Mouse (Mus musculus) embryonic facial prominence, embryonic 12.5 days (tissue): ENCODE measurements at regions not wholly inside any gene's neighbourhood (a gene's known extent, or its start where the extent isn't known, plus 50 kb on each side); places are given as distances from the start of the nearest gene placed in this dataset.

Experiments used
- ATAC-seq: fragments of 200-750 bp; cut with Nextera tagmentation; 2 replicates; pipeline ENCODE4 v1.8.0; 2017; ENCODE audit not compliant: insufficient number of reproducible peaks, insufficient read depth, low FRiP score, low TSS enrichment
- H3K27ac ChIP-seq: fragments of 300-500 bp; sonication (generic); 2 replicates; pipeline ENCODE4 v1.5.1; 2016; ENCODE audit warnings: mild to moderate bottlenecking
- H3K27me3 ChIP-seq: fragments of 300-500 bp; sonication (generic); 2 replicates; pipeline ENCODE4 v1.6.1; 2016; ENCODE audit warnings: mild to moderate bottlenecking, moderate library complexity
- H3K36me3 ChIP-seq: fragments of 300-500 bp; sonication (generic); 2 replicates; pipeline ENCODE4 v1.6.1; 2016; ENCODE audit warnings: mild to moderate bottlenecking
- H3K4me1 ChIP-seq: fragments of 300-500 bp; sonication (generic); 2 replicates; pipeline ENCODE4 v1.6.1; 2016
- H3K4me2 ChIP-seq: fragments of 300-500 bp; sonication (generic); replicated peaks from 2 replicates; pipeline ENCODE4 v1.6.1; 2016; ENCODE audit warnings: mild to moderate bottlenecking, moderate library complexity
- H3K4me3 ChIP-seq: fragments of 300-500 bp; sonication (generic); 2 replicates; pipeline ENCODE4 v1.5.1; 2016; ENCODE audit warnings: mild to moderate bottlenecking
- H3K9ac ChIP-seq: fragments of 300-500 bp; sonication (generic); 2 replicates; pipeline ENCODE4 v1.6.1; 2016; ENCODE audit warnings: mild to moderate bottlenecking, moderate library complexity
- H3K9me3 ChIP-seq: fragments of 300-500 bp; sonication (generic); 2 replicates; pipeline ENCODE4 v1.6.1; 2016; ENCODE audit warnings: mild to moderate bottlenecking, moderate library complexity
- WGBS: fragments of 180-500 bp; shearing (Covaris S2); methylation state at CpG from one replicate; pipeline ENCODE4 v1.1.7; 2016; 5-methylcytosine and 5-hydroxymethylcytosine counted together

DNA sequence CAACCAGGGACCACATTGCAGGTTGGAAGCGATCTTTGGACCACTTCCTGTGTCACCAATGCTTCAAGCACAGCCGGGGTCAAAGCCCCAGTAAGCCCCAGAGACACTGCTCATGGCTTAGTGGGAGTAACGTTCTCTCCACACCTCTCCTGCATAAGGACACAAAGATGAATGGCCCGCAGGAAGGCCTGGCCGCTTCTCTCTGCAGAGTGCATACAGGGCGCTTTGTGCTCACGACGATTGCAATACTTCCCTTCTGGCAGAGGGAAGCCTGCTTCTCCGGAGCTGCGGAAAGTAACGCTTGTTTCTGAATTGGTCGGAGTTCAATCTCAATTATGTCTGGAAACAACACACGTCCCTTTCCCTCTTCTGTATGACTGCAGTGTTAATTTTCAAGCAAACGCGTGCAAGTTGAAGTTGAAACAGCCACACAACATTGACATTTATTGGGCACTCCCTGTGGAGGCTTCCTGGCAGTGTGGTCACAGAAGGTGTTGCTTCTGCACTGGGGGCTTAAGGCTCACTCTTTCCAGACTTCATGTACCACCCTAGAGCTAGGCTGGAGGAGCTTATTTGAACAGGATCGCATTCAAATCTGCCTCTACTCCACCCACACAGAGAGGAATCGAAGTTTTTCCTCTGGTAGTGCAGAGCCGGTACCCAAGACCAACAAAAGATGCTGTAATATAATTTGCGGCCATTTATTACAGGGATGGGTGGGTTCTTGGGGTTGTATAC, 168.4 kb downstream of the Ndfip2 start:
- no peaks in the 10 kb centered on the region for H3K9me3 ChIP-seq
- H3K27ac ChIP-seq, result peak overlapping the region; percentile 46; the same call in 1 of the 2 replicates
- no peak overlapping the region for H3K4me3 ChIP-seq
- H3K36me3 ChIP-seq, result no peaks in the 10 kb centered on the region
- no peak overlapping the region for H3K4me2 ChIP-seq
- H3K4me1 ChIP-seq, result peaks cover 11% of the 10 kb centered on the region; the same call in 1 of the 2 replicates
- H3K27me3 ChIP-seq, result no peaks in the 10 kb centered on the region
- no peak for ATAC-seq
- H3K9ac ChIP-seq, result no peak overlapping the region
- WGBS, result 52% methylated on average over 19 of the region's 19 CpGs

DNA sequence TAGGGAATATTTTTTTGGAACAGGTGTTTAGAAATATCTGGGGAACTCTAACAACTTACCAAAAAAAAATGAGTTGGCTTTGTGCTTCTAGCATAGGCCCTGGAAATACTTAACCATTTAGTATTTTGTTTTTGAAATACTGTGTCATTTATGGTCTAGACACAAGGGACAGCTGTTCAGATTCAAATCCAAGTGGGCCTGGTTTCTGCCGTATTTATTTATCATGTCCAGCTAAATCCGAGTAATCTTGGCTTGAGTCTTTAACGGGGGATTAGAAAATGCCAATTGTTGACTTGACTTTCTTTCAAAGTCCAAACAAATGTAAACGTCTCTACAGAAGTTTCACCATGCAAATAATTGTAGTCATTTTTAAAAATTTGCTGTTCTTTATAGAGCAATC, 159.6 kb downstream of the Ndfip2 start:
- Histone ChIP-seq H3K4me3 (no peak overlapping the region), H3K27me3 (no peaks in the 10 kb centered on the region), H3K27ac (no peak overlapping the region), H3K4me1 (peaks cover 5% of the 10 kb centered on the region), H3K4me2 (no peak overlapping the region), H3K9me3 (no peaks in the 10 kb centered on the region), H3K36me3 (no peaks in the 10 kb centered on the region), H3K9ac (no peak overlapping the region)
- WGBS, result 34% methylated on average over 4 of the region's 4 CpGs
- no peak for ATAC-seq

DNA sequence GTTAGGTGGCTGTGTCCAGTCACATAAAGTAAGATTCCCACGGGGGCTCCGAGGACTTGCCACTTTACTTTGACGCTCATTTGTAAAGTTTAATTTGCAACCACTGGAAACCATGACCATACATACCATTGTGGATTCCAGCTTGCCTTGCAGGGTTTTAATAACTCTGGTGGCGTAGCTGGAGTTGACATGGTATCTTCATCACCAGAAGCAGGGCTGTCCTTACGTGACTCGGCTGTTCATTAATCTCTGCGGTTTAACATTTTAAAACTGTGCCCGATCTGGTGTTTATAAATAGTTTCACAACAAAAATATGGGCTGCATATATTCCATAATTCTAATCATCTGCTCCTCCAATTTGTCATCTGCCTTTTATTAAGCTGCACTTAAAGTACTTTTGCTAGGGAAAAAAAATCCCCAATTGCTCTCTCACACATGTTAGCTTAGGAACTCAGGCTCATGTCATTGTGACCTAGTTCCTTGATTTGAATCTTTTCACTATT, 159.1 kb downstream of the Ndfip2 start:
- Histone ChIP-seq H3K27ac (no peak overlapping the region), H3K36me3 (no peaks in the 10 kb centered on the region), H3K4me2 (no peak overlapping the region), H3K4me1 (peaks cover 5% of the 10 kb centered on the region), H3K9ac (no peak overlapping the region), H3K9me3 (no peaks in the 10 kb centered on the region), H3K4me3 (no peak overlapping the region), H3K27me3 (no peaks in the 10 kb centered on the region)
- 36% methylated on average over 8 of the region's 8 CpGs for WGBS
- ATAC-seq, result no peak

DNA sequence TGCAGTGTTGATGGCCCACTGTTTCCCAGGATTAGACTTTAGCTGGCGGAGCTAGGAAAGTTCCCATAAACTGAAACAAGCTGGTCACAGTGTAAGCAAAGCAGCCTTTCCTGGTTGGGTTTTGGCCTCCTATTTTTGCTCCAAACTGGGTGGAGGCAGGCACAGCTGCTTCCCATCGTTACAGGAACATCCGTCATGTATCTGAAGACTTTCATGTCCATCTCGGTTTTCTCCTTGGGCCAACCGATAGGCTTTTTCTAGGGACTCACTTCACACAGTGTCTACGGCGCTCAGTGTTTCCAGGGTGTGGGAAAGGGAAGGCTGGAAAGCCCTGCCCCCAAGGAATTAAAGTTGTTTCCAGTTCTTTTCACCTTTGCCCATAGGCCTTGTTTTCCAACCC, 158.6 kb downstream of the Ndfip2 start:
- Histone ChIP-seq H3K27ac (no peak overlapping the region), H3K27me3 (no peaks in the 10 kb centered on the region), H3K9me3 (no peaks in the 10 kb centered on the region), H3K4me3 (no peak overlapping the region), H3K4me2 (no peak overlapping the region), H3K4me1 (peaks cover 5% of the 10 kb centered on the region), H3K9ac (no peak overlapping the region), H3K36me3 (no peaks in the 10 kb centered on the region)
- 43% methylated on average over 7 of the region's 7 CpGs for WGBS
- no peak for ATAC-seq

DNA sequence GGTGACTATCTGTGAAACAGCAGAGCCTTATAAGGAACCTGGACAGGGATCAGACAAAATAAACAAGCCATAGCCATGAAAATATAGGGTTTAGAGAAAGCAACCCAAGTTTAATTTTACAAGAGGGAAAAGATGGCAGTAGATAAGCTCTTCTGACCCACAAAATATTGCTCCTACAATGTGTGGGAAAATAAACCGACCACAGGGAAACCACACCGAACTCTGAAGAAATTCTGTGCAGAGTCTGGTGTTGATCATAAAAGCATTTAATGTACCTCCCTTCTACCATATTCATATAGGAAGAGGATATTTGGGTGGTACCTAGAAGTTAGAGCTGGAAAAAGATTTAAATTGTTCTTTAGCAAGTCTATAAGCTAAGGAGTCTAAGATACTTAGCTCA, 146.3 kb downstream of the Ndfip2 start:
- ATAC-seq, result no peak
- 75% methylated on average over 2 of the region's 2 CpGs for WGBS
- no peak overlapping the region for H3K27ac ChIP-seq
- no peak overlapping the region for H3K4me2 ChIP-seq
- H3K9ac ChIP-seq, result no peak overlapping the region
- H3K4me3 ChIP-seq, result no peak overlapping the region
- no peaks in the 10 kb centered on the region for H3K36me3 ChIP-seq
- no peaks in the 10 kb centered on the region for H3K27me3 ChIP-seq
- H3K9me3 ChIP-seq, result no peaks in the 10 kb centered on the region
- no peaks in the 10 kb centered on the region for H3K4me1 ChIP-seq

DNA sequence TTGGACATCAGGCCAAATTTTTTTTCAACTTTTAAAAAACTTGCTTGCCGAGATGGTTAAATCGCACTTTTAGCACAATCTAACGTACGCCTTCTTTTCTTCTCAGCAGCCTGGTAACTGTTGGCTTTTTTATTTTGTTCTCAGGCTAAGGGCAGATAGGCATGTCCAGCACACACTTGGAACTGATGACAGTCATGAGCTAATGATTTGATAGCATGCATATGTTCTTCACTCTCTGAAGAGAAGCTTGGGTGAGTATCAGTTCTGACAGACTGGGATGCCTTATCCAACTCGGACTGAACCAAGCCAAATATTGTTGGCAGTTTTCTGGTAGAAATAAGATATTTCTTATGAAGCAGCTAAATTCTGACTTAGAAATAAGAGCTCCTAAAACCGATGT, 145.9 kb downstream of the Ndfip2 start:
- Histone ChIP-seq H3K4me1 (no peaks in the 10 kb centered on the region; the same call in 1 of the 2 replicates), H3K27me3 (no peaks in the 10 kb centered on the region), H3K9ac (no peak overlapping the region), H3K27ac (no peak overlapping the region), H3K4me3 (no peak overlapping the region), H3K36me3 (no peaks in the 10 kb centered on the region), H3K4me2 (no peak overlapping the region), H3K9me3 (no peaks in the 10 kb centered on the region)
- 82% methylated on average over 6 of the region's 6 CpGs for WGBS
- ATAC-seq, result no peak

DNA sequence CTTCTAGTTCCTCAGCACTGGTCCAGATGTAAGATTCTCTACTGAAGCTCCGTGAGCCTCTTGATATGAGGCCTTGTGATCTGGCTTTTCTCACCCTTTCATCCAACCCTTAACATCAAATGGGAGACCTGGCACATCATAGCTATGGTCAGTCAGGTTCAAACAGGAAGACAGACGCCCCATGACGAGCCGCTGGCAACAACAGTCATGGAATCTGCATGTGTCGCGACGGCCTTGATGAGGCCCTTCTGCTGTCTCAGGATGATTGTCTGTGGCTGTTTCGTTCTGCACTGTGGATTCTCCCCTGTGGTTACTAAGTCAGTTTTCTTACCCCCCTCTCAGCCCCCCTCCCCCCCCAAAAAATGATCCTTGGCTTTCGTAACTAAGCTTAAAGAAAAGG, 144.9 kb downstream of the Ndfip2 start:
- WGBS, result 89% methylated on average over 9 of the region's 9 CpGs
- ATAC-seq, result no peak
- H3K27me3 ChIP-seq, result no peaks in the 10 kb centered on the region
- no peaks in the 10 kb centered on the region for H3K36me3 ChIP-seq
- H3K4me3 ChIP-seq, result no peak overlapping the region
- H3K27ac ChIP-seq, result no peak overlapping the region
- H3K9me3 ChIP-seq, result no peaks in the 10 kb centered on the region
- no peak overlapping the region for H3K4me2 ChIP-seq
- peaks cover 9% of the 10 kb centered on the region for H3K4me1 ChIP-seq
- no peak overlapping the region for H3K9ac ChIP-seq

DNA sequence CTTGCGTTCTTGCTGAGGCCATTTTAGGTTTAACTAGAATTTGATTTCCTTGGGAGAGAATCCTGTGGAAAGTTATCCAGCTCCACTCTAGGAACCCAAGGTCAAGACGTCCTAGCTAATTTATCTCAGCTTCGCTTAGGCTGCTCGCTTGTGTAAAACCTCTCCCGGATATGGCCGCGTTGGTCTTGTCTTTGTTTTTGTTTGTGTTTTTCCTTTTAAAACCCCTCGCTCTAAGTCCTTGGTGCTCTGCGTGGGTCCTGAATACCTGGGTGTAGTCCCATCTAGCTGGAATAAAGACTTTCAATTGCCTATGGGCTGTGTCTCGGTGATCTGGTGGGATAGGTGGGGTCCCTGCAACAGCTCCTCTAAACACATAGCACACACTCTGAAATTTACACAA, 144.2 kb downstream of the Ndfip2 start:
- 93% methylated on average over 10 of the region's 10 CpGs for WGBS
- no peak for ATAC-seq

DNA sequence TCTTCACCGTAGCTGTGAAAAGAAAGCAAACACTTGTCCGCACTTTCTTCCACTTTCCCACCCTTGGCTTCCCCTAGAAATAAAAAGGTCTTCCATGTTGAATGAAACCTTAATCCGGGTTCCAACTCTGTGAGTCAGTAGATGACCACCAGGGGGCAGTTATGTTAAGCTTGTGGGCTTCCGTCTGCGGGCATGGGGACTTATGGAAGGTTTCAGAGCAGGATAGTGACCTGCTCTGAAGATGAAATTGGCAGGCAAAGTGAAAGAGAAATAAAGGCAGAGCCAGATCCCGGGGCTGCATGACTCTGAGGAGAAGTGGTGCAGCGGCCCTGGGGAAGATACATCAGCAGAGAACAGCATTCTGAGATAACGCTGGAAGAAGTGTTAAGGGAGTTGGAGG, 139.1 kb downstream of the Ndfip2 start:
- H3K27ac ChIP-seq, result no peak overlapping the region
- WGBS, result 30% methylated on average over 8 of the region's 8 CpGs
- no peak overlapping the region for H3K4me3 ChIP-seq
- no peaks in the 10 kb centered on the region for H3K36me3 ChIP-seq
- no peaks in the 10 kb centered on the region for H3K27me3 ChIP-seq
- no peaks in the 10 kb centered on the region for H3K9me3 ChIP-seq
- no peak overlapping the region for H3K4me2 ChIP-seq
- peaks cover 18% of the 10 kb centered on the region for H3K4me1 ChIP-seq
- no peak overlapping the region for H3K9ac ChIP-seq
- no peak for ATAC-seq

More for the DNA sequence above, 144.2 kb downstream of the Ndfip2 start:
- Histone ChIP-seq H3K4me3 (no peak overlapping the region), H3K27ac (no peak overlapping the region), H3K4me1 (peaks cover 15% of the 10 kb centered on the region), H3K36me3 (no peaks in the 10 kb centered on the region), H3K9ac (no peak overlapping the region), H3K9me3 (no peaks in the 10 kb centered on the region), H3K4me2 (no peak overlapping the region), H3K27me3 (no peaks in the 10 kb centered on the region)

DNA sequence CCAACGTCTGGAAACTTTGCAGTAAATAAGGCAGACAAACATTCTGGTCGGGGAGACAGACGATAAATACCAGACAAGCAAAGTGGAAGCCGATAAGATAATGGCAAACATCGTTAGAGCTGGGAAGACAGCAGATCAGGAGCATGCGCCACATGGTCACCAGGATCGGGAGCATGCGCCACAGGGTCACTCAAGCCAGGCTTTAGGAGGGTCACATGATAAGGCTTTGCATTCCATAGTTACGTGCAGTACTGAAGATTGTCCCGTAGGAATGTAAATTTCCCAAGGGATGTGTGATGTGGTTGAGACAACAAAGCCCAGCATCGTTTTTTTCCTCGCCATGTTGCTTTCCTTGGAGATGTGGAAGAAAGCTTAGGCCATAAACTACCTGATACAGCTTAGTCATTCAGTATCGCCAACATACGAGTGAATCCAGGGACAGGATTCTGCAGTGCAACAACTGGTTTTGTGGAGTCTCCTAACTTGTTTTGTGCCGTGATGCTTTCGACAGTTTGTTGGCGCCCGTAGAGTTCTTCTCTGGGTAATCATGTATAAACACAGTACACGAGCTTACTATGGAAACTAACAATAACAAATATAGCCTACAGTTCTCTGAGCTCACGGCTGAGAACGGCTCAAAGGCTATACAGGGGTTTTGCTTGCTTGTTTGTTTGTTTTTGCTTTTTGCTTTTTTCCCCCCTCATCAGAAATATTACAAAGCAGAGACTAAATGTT, 133.9 kb downstream of the Ndfip2 start:
- H3K27ac ChIP-seq, result no peak overlapping the region
- H3K9me3 ChIP-seq, result no peaks in the 10 kb centered on the region
- H3K4me1 ChIP-seq, result peaks cover 3% of the 10 kb centered on the region; the same call in 1 of the 2 replicates
- 83% methylated on average over 21 of the region's 21 CpGs for WGBS
- no peaks in the 10 kb centered on the region for H3K27me3 ChIP-seq
- H3K4me2 ChIP-seq, result no peak overlapping the region
- H3K36me3 ChIP-seq, result no peaks in the 10 kb centered on the region
- no peak for ATAC-seq
- H3K9ac ChIP-seq, result no peak overlapping the region
- H3K4me3 ChIP-seq, result no peak overlapping the region

DNA sequence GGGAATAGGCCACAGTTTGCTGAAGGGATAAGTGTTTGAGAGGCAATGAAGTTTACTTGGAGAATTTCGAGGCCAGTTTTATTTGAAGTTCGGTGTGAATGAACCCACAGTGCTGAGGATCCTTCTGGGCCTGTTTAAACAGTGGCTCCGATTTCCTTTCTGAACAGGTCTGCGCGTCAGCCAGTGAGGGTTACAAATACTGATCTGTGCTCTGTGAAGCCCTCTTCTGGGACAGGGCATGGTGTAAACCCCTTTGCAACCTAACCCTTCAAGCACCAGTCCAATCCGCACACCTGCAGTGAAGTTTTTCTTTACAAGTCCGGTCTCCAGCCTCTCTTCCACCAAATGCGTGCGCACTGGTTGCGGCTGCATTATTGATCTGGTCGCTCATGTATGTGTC, 133.1 kb downstream of the Ndfip2 start:
- 80% methylated on average over 11 of the region's 11 CpGs for WGBS
- H3K27me3 ChIP-seq, result no peaks in the 10 kb centered on the region

DNA sequence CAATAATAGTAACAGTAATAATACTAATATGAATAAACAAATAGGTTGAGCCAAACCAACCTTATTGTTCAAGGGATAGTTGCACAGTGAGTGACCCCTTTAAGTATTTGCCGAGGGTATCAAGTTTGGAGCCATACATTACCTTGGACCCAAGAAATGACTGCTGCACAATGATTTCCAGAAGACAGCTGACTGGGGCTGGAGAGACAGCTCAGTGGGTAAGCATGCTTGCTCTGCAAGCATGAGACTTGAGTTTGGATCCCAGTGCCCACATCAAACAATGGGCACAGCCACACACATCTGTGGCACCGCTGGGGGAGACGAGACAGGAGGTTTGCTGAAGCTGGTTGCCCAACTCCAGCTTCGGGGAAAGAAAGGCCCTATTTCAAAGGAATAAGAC, 126.7 kb downstream of the Ndfip2 start:
- WGBS, result 73% methylated on average over 4 of the region's 4 CpGs
- Histone ChIP-seq H3K9me3 (no peaks in the 10 kb centered on the region), H3K36me3 (no peaks in the 10 kb centered on the region), H3K9ac (no peak overlapping the region), H3K27me3 (no peaks in the 10 kb centered on the region), H3K4me3 (no peak overlapping the region), H3K4me2 (no peak overlapping the region), H3K4me1 (no peaks in the 10 kb centered on the region), H3K27ac (no peak overlapping the region)
- ATAC-seq, result no peak

More for the DNA sequence above, 133.1 kb downstream of the Ndfip2 start:
- ATAC-seq, result no peak
- no peak overlapping the region for H3K4me2 ChIP-seq
- no peak overlapping the region for H3K27ac ChIP-seq
- no peaks in the 10 kb centered on the region for H3K9me3 ChIP-seq
- no peak overlapping the region for H3K9ac ChIP-seq
- H3K4me3 ChIP-seq, result no peak overlapping the region
- 0 out of 2 replicates have a peak, but pooled peaks cover 3% of the 10 kb centered on the region for H3K4me1 ChIP-seq
- H3K36me3 ChIP-seq, result no peaks in the 10 kb centered on the region
